Mouse (Mus musculus) spleen, adult 2 months (tissue): ENCODE results near the gene Gm12117.

Experiments used
- CTCF ChIP-seq: fragments of 200-500 bp; IDR thresholded peaks from 2 replicates; pipeline ENCODE4 v1.5.1; 2011; ENCODE audit warnings: mild to moderate bottlenecking, inconsistent platforms; ENCODE audit not compliant: insufficient read depth, insufficient read length, insufficient replicate concordance; ENCODE audit errors: extremely low read depth
- POLR2A ChIP-seq: fragments of 200-500 bp; IDR thresholded peaks from 2 replicates; pipeline ENCODE4 v1.6.1; 2011; ENCODE audit warnings: low read depth, low read length, inconsistent platforms

GRCm38 (mm10) chr11:33274816-33275215 is 1.7 kb downstream of the Gm12117 start:
- no peak for TF ChIP-seq POLR2A
- TF ChIP-seq CTCF: no peak
